Mouse (Mus musculus): ENCODE data around the gene Prss53. TPM values are rescaled to one million over a fixed set of nuclear protein-coding genes. Genes with fewer than 3 reads are reported as not detected.
A peak's percentile ranks its signal among the peaks of the same experiment; 100 is the strongest.

Prss53 gene
- total and polyA plus RNA-seq, 2 experiments from 2014 or later: 0.55 to 0.77 TPM

GRCm38 (mm10) chr7:127908656-127909055, 17.9 kb upstream of the Prss53 start:
- 90% methylated on average over 4 of the region's 4 CpGs for WGBS
- no peak overlapping the region for H3K4me2 ChIP-seq (ENCODE audit: low read depth, low read length, poor library complexity, severe bottlenecking)
- TF ChIP-seq CTCF (IDR thresholded peaks at IDR 0.05): no peak
- peaks cover 12% of the 10 kb centered on the region; the same call in 1 of the 2 replicates for H3K4me1 ChIP-seq (ENCODE audit: insufficient read depth, low read length)
- no peak overlapping the region for H3K9ac ChIP-seq (replicated peaks; ENCODE audit: low read length, poor library complexity, severe bottlenecking)
- no peak overlapping the region for H3K27ac ChIP-seq (ENCODE audit: low read depth, low read length)
- DNase-seq (ENCODE audit: low spot score) (no peak), ATAC-seq (ENCODE audit: low FRiP score) (no peak)
- no peaks in the 10 kb centered on the region for H3K9me3 ChIP-seq (ENCODE audit: low read length)
- no peaks in the 10 kb centered on the region for H3K27me3 ChIP-seq (ENCODE audit: insufficient read depth, low read length)
- no peak overlapping the region for H3K4me3 ChIP-seq (ENCODE audit: low read depth, low read length)
- peaks cover 27% of the 10 kb centered on the region for H3K36me3 ChIP-seq (ENCODE audit: insufficient read depth, low read length)

GRCm38 (mm10) chr7:127907939-127908338, 17.2 kb upstream of the Prss53 start:
- Histone ChIP-seq H3K4me2 (ENCODE audit: low read depth, low read length, poor library complexity, severe bottlenecking) (no peak overlapping the region), H3K27me3 (ENCODE audit: insufficient read depth, low read length) (no peaks in the 10 kb centered on the region), H3K9me3 (ENCODE audit: low read length) (no peaks in the 10 kb centered on the region), H3K4me3 (ENCODE audit: low read depth, low read length) (no peak overlapping the region), H3K4me1 (ENCODE audit: insufficient read depth, low read length) (peaks cover 12% of the 10 kb centered on the region; the same call in 1 of the 2 replicates), H3K36me3 (ENCODE audit: insufficient read depth, low read length) (peaks cover 27% of the 10 kb centered on the region), H3K9ac (replicated peaks; ENCODE audit: low read length, poor library complexity, severe bottlenecking) (no peak overlapping the region), H3K27ac (ENCODE audit: low read depth, low read length) (no peak overlapping the region)
- DNase-seq (ENCODE audit: low spot score) (no peak), ATAC-seq (ENCODE audit: low FRiP score) (no peak)
- no peak for TF ChIP-seq CTCF (IDR thresholded peaks at IDR 0.05)
- 96% methylated on average over 12 of the region's 12 CpGs for WGBS

- Histone ChIP-seq H3K27ac (ENCODE audit: low read depth, low read length) (peak within 1 kb of the TSS; percentile 83), H3K4me1 (ENCODE audit: insufficient read depth, low read length) (peaks cover 12% of the 10 kb centered on the region; the same call in 1 of the 2 replicates), H3K27me3 (ENCODE audit: insufficient read depth, low read length) (no peaks in the 10 kb centered on the region), H3K9me3 (ENCODE audit: low read length) (no peaks in the 10 kb centered on the region), H3K9ac (replicated peaks; ENCODE audit: low read length, poor library complexity, severe bottlenecking) (peak within 1 kb of the TSS; percentile 89), H3K36me3 (ENCODE audit: insufficient read depth, low read length) (peaks cover 22% of the 10 kb centered on the region), H3K4me2 (ENCODE audit: low read depth, low read length, poor library complexity, severe bottlenecking) (peak within 1 kb of the TSS; percentile 91), H3K4me3 (ENCODE audit: low read depth, low read length) (peak within 1 kb of the TSS; percentile 56)
- peak; percentile 30 for TF ChIP-seq CTCF (IDR thresholded peaks at IDR 0.05)
- DNase-seq (ENCODE audit: low spot score): peak; percentile 92
- peak; percentile 90 for ATAC-seq (ENCODE audit: low FRiP score)
- 8% methylated on average over 38 of the region's 38 CpGs for WGBS
Measured at GRCm38 (mm10) chr7:127903971-127904796, 13.4 kb upstream of the Prss53 start, which contains the start of gene Bckdk. Gene Bckdk (plus strand): TSS chr7:127904082.

GRCm38 (mm10) chr7:127901772-127902171, 11.0 kb upstream of the Prss53 start:
- Histone ChIP-seq H3K9me3 (ENCODE audit: low read length) (no peaks in the 10 kb centered on the region), H3K36me3 (ENCODE audit: insufficient read depth, low read length) (peaks cover 8% of the 10 kb centered on the region; the same call in 1 of the 2 replicates), H3K27ac (ENCODE audit: low read depth, low read length) (no peak overlapping the region), H3K27me3 (ENCODE audit: insufficient read depth, low read length) (no peaks in the 10 kb centered on the region), H3K4me1 (ENCODE audit: insufficient read depth, low read length) (peaks cover 12% of the 10 kb centered on the region; the same call in 1 of the 2 replicates), H3K4me3 (ENCODE audit: low read depth, low read length) (no peak overlapping the region), H3K4me2 (ENCODE audit: low read depth, low read length, poor library complexity, severe bottlenecking) (no peak overlapping the region), H3K9ac (replicated peaks; ENCODE audit: low read length, poor library complexity, severe bottlenecking) (no peak overlapping the region)
- no peak for TF ChIP-seq CTCF (IDR thresholded peaks at IDR 0.05)
- ATAC-seq (ENCODE audit: low FRiP score) (no peak), DNase-seq (ENCODE audit: low spot score) (no peak)
- 85% methylated on average over 2 of the region's 2 CpGs for WGBS

GRCm38 (mm10) chr7:127899997-127900396, 9.2 kb upstream of the Prss53 start:
- Histone ChIP-seq H3K36me3 (ENCODE audit: insufficient read depth, low read length) (no peaks in the 10 kb centered on the region), H3K4me2 (ENCODE audit: low read depth, low read length, poor library complexity, severe bottlenecking) (no peak overlapping the region), H3K27ac (ENCODE audit: low read depth, low read length) (no peak overlapping the region), H3K4me1 (ENCODE audit: insufficient read depth, low read length) (peaks cover 8% of the 10 kb centered on the region; the same call in 1 of the 2 replicates), H3K4me3 (ENCODE audit: low read depth, low read length) (no peak overlapping the region), H3K9me3 (ENCODE audit: low read length) (no peaks in the 10 kb centered on the region), H3K9ac (replicated peaks; ENCODE audit: low read length, poor library complexity, severe bottlenecking) (no peak overlapping the region), H3K27me3 (ENCODE audit: insufficient read depth, low read length) (no peaks in the 10 kb centered on the region)
- no peak for TF ChIP-seq CTCF (IDR thresholded peaks at IDR 0.05)
- ATAC-seq (ENCODE audit: low FRiP score) (no peak), DNase-seq (ENCODE audit: low spot score) (no peak)
- WGBS: 48% methylated on average over 7 of the region's 7 CpGs

All from midbrain, postnatal 0 days (tissue).